Mouse (Mus musculus): Measurements from ENCODE around the gene Grip1. TPM values are rescaled to one million over a fixed set of nuclear protein-coding genes. Genes with fewer than 3 reads are reported as not detected.

Grip1 gene
- polyA plus RNA-seq, 1 experiment, result 0.08 TPM

DNA sequence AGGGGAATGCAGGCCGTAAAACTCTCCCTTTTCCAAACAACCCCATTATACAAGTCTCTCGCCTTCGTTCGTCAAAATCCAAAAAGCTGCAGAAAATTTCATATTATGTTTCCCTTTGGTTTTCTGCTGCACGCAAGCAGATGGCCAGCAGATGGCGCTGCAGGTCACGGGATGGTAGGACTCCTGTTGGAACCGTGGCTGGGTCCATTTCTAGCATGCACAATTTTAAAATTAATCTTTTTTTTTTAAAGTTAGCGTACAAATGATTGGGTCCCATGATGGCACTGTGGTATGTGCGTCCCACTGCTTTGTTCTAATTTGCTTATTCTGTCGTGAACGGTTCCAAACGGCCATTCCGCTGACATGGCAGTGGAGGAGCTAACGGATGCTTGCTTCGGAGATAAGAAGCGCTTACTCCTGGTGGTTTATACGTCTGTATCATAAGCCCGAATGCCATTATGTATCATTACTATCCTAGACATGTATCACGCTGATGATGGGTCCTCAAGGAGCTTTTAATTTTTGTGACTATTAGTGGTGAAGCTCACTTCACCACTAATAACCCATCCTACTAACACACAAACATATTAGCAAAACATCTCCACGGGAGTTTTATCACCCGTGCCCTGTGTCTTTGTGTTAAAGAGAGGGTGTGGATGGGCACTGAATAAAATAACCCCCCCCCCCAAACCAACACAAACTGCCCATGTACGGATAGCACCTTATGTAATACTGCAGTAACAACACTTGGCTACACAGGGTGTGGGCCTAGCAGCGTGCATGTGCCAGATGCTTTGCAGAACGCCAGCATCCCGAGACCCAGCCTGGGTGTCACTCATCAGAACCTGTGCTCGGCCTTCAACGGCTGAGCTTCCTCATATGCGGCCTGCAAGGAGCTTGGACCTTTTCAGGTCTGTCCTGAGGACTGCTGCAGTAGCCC, 193.1 kb downstream of the Grip1 start:
- peak overlapping the region; percentile 42 for H3K4me2 ChIP-seq (ENCODE audit: low read depth)
- H3K4me3 ChIP-seq, result no peak overlapping the region
- H3K79me2 ChIP-seq (ENCODE audit: control insufficient read depth, insufficient read depth), result no peaks in the 10 kb centered on the region
- no peak overlapping the region for H3ac ChIP-seq (ENCODE audit: control insufficient read depth, insufficient read length)
- H3K36me3 ChIP-seq (ENCODE audit: control insufficient read depth, insufficient read depth), result no peaks in the 10 kb centered on the region
- H3K27me3 ChIP-seq (ENCODE audit: control insufficient read depth, insufficient read depth, insufficient read length), result peaks cover 10% of the 10 kb centered on the region
- TF ChIP-seq TCF12 (IDR thresholded peaks at IDR 0.05; ENCODE audit: insufficient read depth, poor library complexity, severe bottlenecking) (no peak), CEBPB (IDR thresholded peaks at IDR 0.05; ENCODE audit: insufficient read depth, poor library complexity, severe bottlenecking) (no peak), MAX (IDR thresholded peaks at IDR 0.05; ENCODE audit: low read depth) (no peak), MYOD1 (IDR thresholded peaks at IDR 0.05; ENCODE audit: control insufficient read depth in 1 of 3, insufficient read length in 2 of 3, low read depth in 2 of 3) (no peak), POLR2A (IDR thresholded peaks at IDR 0.05; ENCODE audit: insufficient read length, low read depth) (no peak), E2F4 (IDR thresholded peaks at IDR 0.05; ENCODE audit: insufficient read depth) (no peak), SRF (IDR thresholded peaks at IDR 0.05; ENCODE audit: control insufficient read depth, insufficient read length, low read depth) (no peak), TCF3 (IDR thresholded peaks at IDR 0.05; ENCODE audit: insufficient read length, low read depth) (no peak), POLR2AphosphoS2 (IDR thresholded peaks at IDR 0.05; ENCODE audit: insufficient read length, low read depth) (no peak), USF1 (IDR thresholded peaks at IDR 0.05; ENCODE audit: low read depth) (no peak), MYOG (IDR thresholded peaks at IDR 0.05; ENCODE audit: control insufficient read depth in 1 of 3, insufficient read depth in 1 of 3, insufficient read length in 2 of 3, low read depth in 2 of 3) (no peak), REST (IDR thresholded peaks at IDR 0.05; ENCODE audit: insufficient read depth, insufficient read length) (no peak)

DNA sequence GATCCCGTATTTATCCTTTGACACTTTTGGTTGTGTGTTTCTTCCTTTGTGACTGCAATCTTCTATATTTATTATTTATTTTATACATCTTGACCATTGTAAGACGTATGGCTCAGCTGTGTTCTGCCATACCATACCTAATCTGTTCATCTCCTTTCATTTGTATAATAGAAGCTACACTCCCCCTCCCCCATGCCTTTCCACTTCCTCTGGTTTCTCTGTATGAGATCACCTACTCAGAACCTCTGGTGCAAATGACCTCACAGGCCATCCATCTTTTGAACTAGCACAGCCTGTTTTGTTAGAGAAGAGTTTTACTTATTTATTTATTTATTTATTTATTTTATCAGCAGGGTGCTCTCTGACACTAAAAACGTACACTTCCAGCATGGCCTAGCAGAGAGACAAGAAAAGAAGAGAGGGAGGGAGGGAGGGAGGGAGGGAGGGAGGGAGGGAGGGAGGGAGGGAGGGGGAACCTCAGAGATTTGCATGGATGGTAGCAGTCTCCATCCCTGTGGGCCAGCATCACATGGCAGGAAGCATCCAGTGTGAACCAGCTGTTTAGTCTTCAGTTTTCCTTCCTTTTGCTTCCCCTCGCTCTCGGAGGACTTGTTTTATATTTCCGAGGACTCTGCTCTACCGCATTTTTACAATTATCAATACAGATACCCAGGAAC, 207.2 kb downstream of the Grip1 start:
- TF ChIP-seq TCF12 (IDR thresholded peaks at IDR 0.05; ENCODE audit: insufficient read depth, poor library complexity, severe bottlenecking), result no peak
- no peak for TF ChIP-seq SRF (IDR thresholded peaks at IDR 0.05; ENCODE audit: control insufficient read depth, insufficient read length, low read depth)
- no peak for TF ChIP-seq MYOG (IDR thresholded peaks at IDR 0.05; ENCODE audit: control insufficient read depth in 1 of 3, insufficient read depth in 1 of 3, insufficient read length in 2 of 3, low read depth in 2 of 3)
- TF ChIP-seq E2F4 (IDR thresholded peaks at IDR 0.05; ENCODE audit: insufficient read depth), result no peak
- no peak for TF ChIP-seq REST (IDR thresholded peaks at IDR 0.05; ENCODE audit: insufficient read depth, insufficient read length)
- no peak for TF ChIP-seq TCF3 (IDR thresholded peaks at IDR 0.05; ENCODE audit: insufficient read length, low read depth)
- no peak for TF ChIP-seq CEBPB (IDR thresholded peaks at IDR 0.05; ENCODE audit: insufficient read depth, poor library complexity, severe bottlenecking)
- TF ChIP-seq POLR2AphosphoS2 (IDR thresholded peaks at IDR 0.05; ENCODE audit: insufficient read length, low read depth), result no peak
- TF ChIP-seq MAX (IDR thresholded peaks at IDR 0.05; ENCODE audit: low read depth), result no peak
- TF ChIP-seq MYOD1 (IDR thresholded peaks at IDR 0.05; ENCODE audit: control insufficient read depth in 1 of 3, insufficient read length in 2 of 3, low read depth in 2 of 3), result no peak
- no peak for TF ChIP-seq USF1 (IDR thresholded peaks at IDR 0.05; ENCODE audit: low read depth)
- TF ChIP-seq POLR2A (IDR thresholded peaks at IDR 0.05; ENCODE audit: insufficient read length, low read depth), result no peak
- Histone ChIP-seq H3K4me2 (ENCODE audit: low read depth) (no peak overlapping the region), H3K27me3 (ENCODE audit: control insufficient read depth, insufficient read depth, insufficient read length) (no peaks in the 10 kb centered on the region), H3ac (ENCODE audit: control insufficient read depth, insufficient read length) (no peak overlapping the region), H3K36me3 (ENCODE audit: control insufficient read depth, insufficient read depth) (no peaks in the 10 kb centered on the region), H3K4me3 (no peak overlapping the region), H3K79me2 (ENCODE audit: control insufficient read depth, insufficient read depth) (no peaks in the 10 kb centered on the region)

DNA sequence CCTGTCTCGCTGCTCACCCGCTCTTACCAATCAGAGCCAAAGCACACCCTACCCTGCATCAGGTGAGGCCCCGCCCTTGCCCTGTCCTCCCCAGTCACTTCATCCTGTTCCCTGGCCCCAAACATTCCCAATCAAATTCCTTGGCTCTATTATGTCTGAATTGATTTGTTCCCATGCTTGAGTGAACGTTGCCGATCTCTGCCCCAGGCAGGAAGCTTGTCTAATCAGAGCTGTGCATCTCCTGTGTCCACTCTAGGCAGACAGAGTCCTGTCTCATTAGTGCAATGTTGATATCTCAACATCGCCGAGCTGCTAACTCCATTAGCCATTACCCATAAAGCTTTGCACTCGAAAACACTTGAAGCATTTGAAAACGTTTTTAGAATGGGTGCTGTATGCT, 210.0 kb downstream of the Grip1 start:
- Histone ChIP-seq H3K4me2 (ENCODE audit: low read depth) (no peak overlapping the region), H3K36me3 (ENCODE audit: control insufficient read depth, insufficient read depth) (no peaks in the 10 kb centered on the region), H3ac (ENCODE audit: control insufficient read depth, insufficient read length) (no peak overlapping the region), H3K4me3 (no peak overlapping the region), H3K79me2 (ENCODE audit: control insufficient read depth, insufficient read depth) (no peaks in the 10 kb centered on the region), H3K27me3 (ENCODE audit: control insufficient read depth, insufficient read depth, insufficient read length) (no peaks in the 10 kb centered on the region)
- no peak for TF ChIP-seq REST (IDR thresholded peaks at IDR 0.05; ENCODE audit: insufficient read depth, insufficient read length)
- no peak for TF ChIP-seq MYOD1 (IDR thresholded peaks at IDR 0.05; ENCODE audit: control insufficient read depth in 1 of 3, insufficient read length in 2 of 3, low read depth in 2 of 3)
- no peak for TF ChIP-seq CEBPB (IDR thresholded peaks at IDR 0.05; ENCODE audit: insufficient read depth, poor library complexity, severe bottlenecking)
- TF ChIP-seq MAX (IDR thresholded peaks at IDR 0.05; ENCODE audit: low read depth), result no peak
- TF ChIP-seq MYOG (IDR thresholded peaks at IDR 0.05; ENCODE audit: control insufficient read depth in 1 of 3, insufficient read depth in 1 of 3, insufficient read length in 2 of 3, low read depth in 2 of 3), result no peak
- no peak for TF ChIP-seq USF1 (IDR thresholded peaks at IDR 0.05; ENCODE audit: low read depth)
- no peak for TF ChIP-seq SRF (IDR thresholded peaks at IDR 0.05; ENCODE audit: control insufficient read depth, insufficient read length, low read depth)
- TF ChIP-seq TCF12 (IDR thresholded peaks at IDR 0.05; ENCODE audit: insufficient read depth, poor library complexity, severe bottlenecking), result no peak
- no peak for TF ChIP-seq TCF3 (IDR thresholded peaks at IDR 0.05; ENCODE audit: insufficient read length, low read depth)
- TF ChIP-seq POLR2A (IDR thresholded peaks at IDR 0.05; ENCODE audit: insufficient read length, low read depth), result no peak
- no peak for TF ChIP-seq POLR2AphosphoS2 (IDR thresholded peaks at IDR 0.05; ENCODE audit: insufficient read length, low read depth)
- TF ChIP-seq E2F4 (IDR thresholded peaks at IDR 0.05; ENCODE audit: insufficient read depth), result no peak

DNA sequence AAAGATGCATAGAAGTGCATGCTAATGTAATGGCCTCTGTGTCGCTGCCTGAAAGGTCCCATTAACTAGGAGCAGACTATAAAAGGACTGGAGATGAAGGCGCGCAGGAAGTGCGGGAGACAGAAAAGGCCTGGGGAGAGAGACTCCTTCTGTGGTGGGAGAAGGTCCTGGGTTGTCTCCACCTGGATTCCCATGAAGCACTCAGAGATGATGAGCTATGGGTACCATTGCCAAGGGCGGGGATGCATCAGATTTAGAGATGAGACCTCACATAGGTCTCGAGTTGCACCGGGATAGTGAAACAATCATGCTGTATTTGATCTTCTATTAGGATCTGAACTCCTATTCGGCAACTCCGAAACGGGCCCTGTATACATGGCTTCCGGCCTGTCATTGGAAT, 212.8 kb downstream of the Grip1 start:
- Histone ChIP-seq H3K4me2 (ENCODE audit: low read depth) (no peak overlapping the region), H3ac (ENCODE audit: control insufficient read depth, insufficient read length) (no peak overlapping the region), H3K36me3 (ENCODE audit: control insufficient read depth, insufficient read depth) (no peaks in the 10 kb centered on the region), H3K79me2 (ENCODE audit: control insufficient read depth, insufficient read depth) (no peaks in the 10 kb centered on the region), H3K27me3 (ENCODE audit: control insufficient read depth, insufficient read depth, insufficient read length) (no peaks in the 10 kb centered on the region), H3K4me3 (no peak overlapping the region)
- no peak for TF ChIP-seq MAX (IDR thresholded peaks at IDR 0.05; ENCODE audit: low read depth)
- TF ChIP-seq REST (IDR thresholded peaks at IDR 0.05; ENCODE audit: insufficient read depth, insufficient read length), result no peak
- TF ChIP-seq MYOD1 (IDR thresholded peaks at IDR 0.05; ENCODE audit: control insufficient read depth in 1 of 3, insufficient read length in 2 of 3, low read depth in 2 of 3), result no peak
- no peak for TF ChIP-seq CEBPB (IDR thresholded peaks at IDR 0.05; ENCODE audit: insufficient read depth, poor library complexity, severe bottlenecking)
- TF ChIP-seq POLR2A (IDR thresholded peaks at IDR 0.05; ENCODE audit: insufficient read length, low read depth), result no peak
- TF ChIP-seq E2F4 (IDR thresholded peaks at IDR 0.05; ENCODE audit: insufficient read depth), result no peak
- TF ChIP-seq MYOG (IDR thresholded peaks at IDR 0.05; ENCODE audit: control insufficient read depth in 1 of 3, insufficient read depth in 1 of 3, insufficient read length in 2 of 3, low read depth in 2 of 3), result no peak
- TF ChIP-seq USF1 (IDR thresholded peaks at IDR 0.05; ENCODE audit: low read depth), result no peak
- no peak for TF ChIP-seq POLR2AphosphoS2 (IDR thresholded peaks at IDR 0.05; ENCODE audit: insufficient read length, low read depth)
- no peak for TF ChIP-seq TCF12 (IDR thresholded peaks at IDR 0.05; ENCODE audit: insufficient read depth, poor library complexity, severe bottlenecking)
- TF ChIP-seq TCF3 (IDR thresholded peaks at IDR 0.05; ENCODE audit: insufficient read length, low read depth), result no peak
- no peak for TF ChIP-seq SRF (IDR thresholded peaks at IDR 0.05; ENCODE audit: control insufficient read depth, insufficient read length, low read depth)

Measured in myocyte (in vitro differentiated cells).